8 mouse cellular contexts compared by ENCODE assay signal in the genomic region with DNA sequence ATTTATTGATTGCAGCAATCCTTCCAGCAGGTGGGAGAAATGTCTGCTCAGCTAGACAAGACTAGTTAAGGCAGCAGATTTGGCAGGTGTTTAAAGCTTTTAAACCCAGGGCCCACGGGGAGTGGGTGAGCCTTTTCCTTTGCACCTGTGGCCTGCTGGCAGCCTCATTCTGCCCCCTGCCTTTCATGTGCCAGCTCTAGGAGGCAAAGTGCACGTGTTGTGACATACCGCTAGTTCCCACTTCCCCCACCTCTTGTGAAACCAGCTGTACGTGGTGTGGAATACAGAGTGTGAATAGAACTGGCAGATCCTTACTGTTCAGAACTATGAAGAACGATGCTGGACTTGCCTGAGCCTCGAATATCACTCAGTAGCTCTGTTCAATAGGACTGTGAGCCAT.
A peak's percentile ranks its signal among the peaks of the same experiment; 100 is the strongest.
DNase-seq lines count a peak whose midpoint lies in the region; ATAC-seq and TF ChIP-seq lines count a peak whose summit lies in the region.

No protein-coding gene starts in this region.

- DNase-seq in spleen, postnatal 36 days (ENCODE audit: low spot score in 2 of 2), result peak; percentile 5 to 7
- DNase-seq in spleen, adult 18-20 months, result no peak
- DNase-seq in midbrain, postnatal 0 days (ENCODE audit: low spot score), result peak; percentile 18
- DNase-seq in heart, adult 8-10 months (ENCODE audit: low spot score), result no peak
- DNase-seq in kidney, adult 8-10 months, result no peak
- no peak for DNase-seq in embryo, embryonic 10 days (ENCODE audit: low spot score)

- no peaks in the 10 kb centered on the region for H3K4me1 ChIP-seq in intestine, postnatal 0 days (replicated peaks; ENCODE audit: control insufficient read depth, insufficient read depth, low read length)
- no peaks in the 10 kb centered on the region for H3K4me1 ChIP-seq in intestine, embryonic 16.5 days (ENCODE audit: control insufficient read depth, insufficient read depth, low read length)
- H3K4me1 ChIP-seq in midbrain, postnatal 0 days (ENCODE audit: insufficient read depth, low read length), result no peaks in the 10 kb centered on the region

- TF ChIP-seq CTCF in intestine, postnatal 0 days (IDR thresholded peaks at IDR 0.05; ENCODE audit: low read depth), result 0 out of 2 replicates have a peak, but pooled peaks have one; percentile 6
- peak; percentile 32 for TF ChIP-seq CTCF in midbrain, postnatal 0 days (IDR thresholded peaks at IDR 0.05)

- H3K27ac ChIP-seq in intestine, postnatal 0 days (ENCODE audit: low read depth, low read length), result no peak overlapping the region
- no peak overlapping the region for H3K27ac ChIP-seq in intestine, embryonic 16.5 days (ENCODE audit: low read length)
- H3K27ac ChIP-seq in midbrain, postnatal 0 days (ENCODE audit: low read depth, low read length), result no peak overlapping the region

- no peaks in the 10 kb centered on the region for H3K36me3 ChIP-seq in intestine, postnatal 0 days (ENCODE audit: control insufficient read depth, insufficient read depth)
- H3K36me3 ChIP-seq in intestine, embryonic 16.5 days (ENCODE audit: control insufficient read depth, insufficient read depth, low read length), result no peaks in the 10 kb centered on the region
- H3K36me3 ChIP-seq in midbrain, postnatal 0 days (ENCODE audit: insufficient read depth, low read length), result no peaks in the 10 kb centered on the region

- H3K4me3 ChIP-seq in intestine, postnatal 0 days (ENCODE audit: low read depth, low read length), result no peak overlapping the region
- no peak overlapping the region for H3K4me3 ChIP-seq in intestine, embryonic 16.5 days (ENCODE audit: low read length)
- H3K4me3 ChIP-seq in midbrain, postnatal 0 days (ENCODE audit: low read depth, low read length), result no peak overlapping the region

- no peak overlapping the region for H3K4me2 ChIP-seq in intestine, postnatal 0 days (replicated peaks; ENCODE audit: low read depth)
- H3K4me2 ChIP-seq in intestine, embryonic 16.5 days (ENCODE audit: low read depth, low read length), result no peak overlapping the region
- H3K4me2 ChIP-seq in midbrain, postnatal 0 days (ENCODE audit: low read depth, low read length, poor library complexity, severe bottlenecking), result no peak overlapping the region

- no peak overlapping the region for H3K9ac ChIP-seq in intestine, postnatal 0 days (ENCODE audit: low read depth, low read length)
- no peak overlapping the region for H3K9ac ChIP-seq in intestine, embryonic 16.5 days (ENCODE audit: low read depth, low read length)
- no peak overlapping the region for H3K9ac ChIP-seq in midbrain, postnatal 0 days (replicated peaks; ENCODE audit: low read length, poor library complexity, severe bottlenecking)

- ATAC-seq in intestine, postnatal 0 days, result no peak
- ATAC-seq in intestine, embryonic 16.5 days, result no peak
- no peak for ATAC-seq in midbrain, postnatal 0 days (ENCODE audit: low FRiP score)

- H3K9me3 ChIP-seq in intestine, postnatal 0 days (ENCODE audit: control insufficient read depth), result no peaks in the 10 kb centered on the region
- no peaks in the 10 kb centered on the region for H3K9me3 ChIP-seq in intestine, embryonic 16.5 days (ENCODE audit: control insufficient read depth, low read length)
- no peaks in the 10 kb centered on the region for H3K9me3 ChIP-seq in midbrain, postnatal 0 days (ENCODE audit: low read length)

- no peaks in the 10 kb centered on the region for H3K27me3 ChIP-seq in intestine, postnatal 0 days (replicated peaks; ENCODE audit: control insufficient read depth, insufficient read depth, low read length)
- no peaks in the 10 kb centered on the region for H3K27me3 ChIP-seq in intestine, embryonic 16.5 days (replicated peaks; ENCODE audit: control insufficient read depth, insufficient read depth, low read length)
- no peaks in the 10 kb centered on the region for H3K27me3 ChIP-seq in midbrain, postnatal 0 days (ENCODE audit: insufficient read depth, low read length)

- 53% methylated on average over 6 of the region's 6 CpGs for WGBS in intestine, postnatal 0 days
- 58% methylated on average over 6 of the region's 6 CpGs for WGBS in intestine, embryonic 16.5 days
- 40% methylated on average over 6 of the region's 6 CpGs for WGBS in midbrain, postnatal 0 days

Comparison
In these comparisons a context has a peak if more than half of its experiments do, and no peak if none do; other contexts are left out.
1. DNase-seq: peak in spleen, postnatal 36 days (2 of 2) and midbrain, postnatal 0 days (single experiment); none in spleen, adult 18-20 months (0 of 2), heart, adult 8-10 months (single experiment), kidney, adult 8-10 months (0 of 2) and embryo, embryonic 10 days (single experiment).